Mouse (Mus musculus) myocyte (in vitro differentiated cells): ENCODE results near the gene Pycard. TPM values are rescaled to one million over a fixed set of nuclear protein-coding genes. Genes with fewer than 3 reads are reported as not detected.
"Not testable (repeated sequence)": the region's sequence is repeated elsewhere in the genome, so short reads cannot be mapped to it uniquely, and the experiment has no call there.

ENCODE experiments used
- H3K27me3 ChIP-seq: one replicate; pipeline ENCODE4 v1.6.1; 2011; ENCODE audit not compliant: control insufficient read depth, insufficient read depth, insufficient read length
- H3K36me3 ChIP-seq: one replicate; pipeline ENCODE4 v1.6.1; 2011; ENCODE audit not compliant: control insufficient read depth, insufficient read depth
- H3K4me2 ChIP-seq: one replicate; pipeline ENCODE4 v1.6.1; 2011; ENCODE audit warnings: low read depth, control low read depth
- H3K4me3 ChIP-seq: one replicate; pipeline ENCODE4 v1.5.1; 2011; ENCODE audit warnings: mild to moderate bottlenecking, control low read depth, moderate library complexity
- H3K79me2 ChIP-seq: one replicate; pipeline ENCODE4 v1.6.1; 2011; ENCODE audit not compliant: control insufficient read depth, insufficient read depth
- H3ac ChIP-seq: one replicate; pipeline ENCODE4 v1.6.1; 2011; ENCODE audit not compliant: control insufficient read depth, insufficient read length
- CEBPB ChIP-seq: IDR thresholded peaks from 2 replicates; pipeline ENCODE4 v1.6.1; 2011; ENCODE audit warnings: mild to moderate bottlenecking, moderate library complexity; ENCODE audit not compliant: poor library complexity, insufficient read depth, severe bottlenecking
- E2F4 ChIP-seq: IDR thresholded peaks from one replicate; pipeline ENCODE4 v1.6.1; 2011; ENCODE audit warnings: mild to moderate bottlenecking, control low read depth, moderate library complexity; ENCODE audit not compliant: insufficient read depth
- MAX ChIP-seq: IDR thresholded peaks from one replicate; pipeline ENCODE4 v1.6.1; 2011; ENCODE audit warnings: low read depth, mild to moderate bottlenecking, control low read depth
- MYOD1 ChIP-seq, 3 experiments: IDR thresholded peaks; one replicate each; pipeline ENCODE4 v1.6.1; 2011; ENCODE audit warnings: control low read depth in 2 of 3, low read depth in 2 of 3, mild to moderate bottlenecking in 2 of 3, moderate library complexity in 1 of 3; ENCODE audit not compliant: insufficient read length in 2 of 3, control insufficient read depth in 1 of 3
- MYOG ChIP-seq, 3 experiments: IDR thresholded peaks; one replicate each; pipeline ENCODE4 v1.6.1; 2011; ENCODE audit warnings: control low read depth in 2 of 3, low read depth in 2 of 3, mild to moderate bottlenecking in 2 of 3; ENCODE audit not compliant: insufficient read length in 2 of 3, control insufficient read depth in 1 of 3, insufficient read depth in 1 of 3
- POLR2A ChIP-seq: IDR thresholded peaks from one replicate; pipeline ENCODE4 v1.6.1; 2011; ENCODE audit warnings: low read depth, mild to moderate bottlenecking, control low read depth, moderate library complexity; ENCODE audit not compliant: insufficient read length
- POLR2AphosphoS2 ChIP-seq: IDR thresholded peaks from one replicate; pipeline ENCODE4 v1.6.1; 2011; ENCODE audit warnings: low read depth, control low read depth; ENCODE audit not compliant: insufficient read length
- REST ChIP-seq: IDR thresholded peaks from one replicate; pipeline ENCODE4 v1.6.1; 2011; ENCODE audit warnings: mild to moderate bottlenecking, control low read depth, moderate library complexity; ENCODE audit not compliant: insufficient read depth, insufficient read length
- SRF ChIP-seq: IDR thresholded peaks from one replicate; pipeline ENCODE4 v1.6.1; 2011; ENCODE audit warnings: low read depth; ENCODE audit not compliant: control insufficient read depth, insufficient read length
- TCF12 ChIP-seq: IDR thresholded peaks from one replicate; pipeline ENCODE4 v1.6.1; 2011; ENCODE audit warnings: mild to moderate bottlenecking, control low read depth; ENCODE audit not compliant: poor library complexity, insufficient read depth, severe bottlenecking
- TCF3 ChIP-seq: IDR thresholded peaks from one replicate; pipeline ENCODE4 v1.6.1; 2011; ENCODE audit warnings: low read depth, control low read depth; ENCODE audit not compliant: insufficient read length
- USF1 ChIP-seq: IDR thresholded peaks from one replicate; pipeline ENCODE4 v1.6.1; 2011; ENCODE audit warnings: low read depth, mild to moderate bottlenecking, control low read depth, moderate library complexity
- polyA plus RNA-seq: library from polyadenylated mRNA; unstranded; fragments of >200 nt; fragmentation: generic; extraction: Trizol; gene quantifications from one replicate; pipeline ENCODE4 v1.2.1, GENCODE M21; 2012; ENCODE audit warnings: missing spikeins

The Pycard gene
- polyA plus RNA-seq, 1 experiment, result 3.9 TPM

DNA sequence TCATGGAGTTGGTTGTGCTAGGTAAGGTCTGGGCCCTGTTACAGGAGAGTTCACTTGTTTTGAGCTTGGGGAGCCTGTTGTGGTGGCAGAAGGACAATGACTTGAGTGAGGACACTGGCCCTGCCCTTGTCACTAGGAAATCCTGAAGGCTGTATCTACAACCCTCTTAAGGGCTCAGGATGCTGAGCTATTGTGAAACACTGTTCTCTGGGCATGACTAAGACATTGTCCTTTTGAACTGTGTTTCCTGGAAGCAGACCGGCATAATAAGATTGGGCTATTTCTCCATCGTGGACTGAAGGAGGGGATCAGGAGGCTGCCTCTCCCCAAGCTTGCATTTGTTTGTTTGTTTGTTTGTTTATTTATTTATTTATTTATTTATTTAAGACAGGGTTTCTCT is 25.5 kb upstream of the Pycard start:
- Histone ChIP-seq H3K79me2 (no peaks in the 10 kb centered on the region), H3K36me3 (no peaks in the 10 kb centered on the region), H3ac (no peak overlapping the region), H3K27me3 (no peaks in the 10 kb centered on the region), H3K4me2 (no peak overlapping the region), H3K4me3 (no peak overlapping the region)
- no peak for TF ChIP-seq CEBPB
- TF ChIP-seq TCF3, result no peak
- TF ChIP-seq MYOD1 (IDR thresholded peaks at IDR 0.05; ENCODE audit: control insufficient read depth in 1 of 3, insufficient read length in 2 of 3, low read depth in 2 of 3), result no peak
- TF ChIP-seq POLR2AphosphoS2, result no peak
- TF ChIP-seq TCF12, result no peak
- TF ChIP-seq E2F4, result no peak
- no peak for TF ChIP-seq SRF
- no peak for TF ChIP-seq MAX
- no peak for TF ChIP-seq POLR2A
- no peak for TF ChIP-seq USF1
- no peak for TF ChIP-seq REST
- no peak for TF ChIP-seq MYOG (IDR thresholded peaks at IDR 0.05; ENCODE audit: control insufficient read depth in 1 of 3, insufficient read depth in 1 of 3, insufficient read length in 2 of 3, low read depth in 2 of 3)

DNA sequence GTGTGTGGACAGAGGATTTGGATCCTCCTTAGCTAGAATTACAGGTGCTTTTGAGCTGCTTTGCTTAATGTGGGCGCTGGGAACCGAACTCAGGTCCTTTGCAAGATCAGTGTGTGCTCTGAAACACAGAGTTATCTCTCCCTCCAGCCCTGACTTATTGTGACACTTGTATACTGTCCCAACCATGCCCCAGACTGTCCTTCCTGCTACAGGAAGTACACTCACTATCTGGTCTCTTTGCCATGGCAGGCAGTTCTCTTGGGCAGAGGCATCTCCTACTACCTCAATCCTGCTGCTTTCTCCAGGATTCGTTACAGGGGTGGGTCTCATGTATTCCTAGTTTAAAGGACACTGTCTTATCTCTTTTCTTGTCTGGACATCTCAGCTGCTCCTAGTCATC is 24.6 kb upstream of the Pycard start:
- TF ChIP-seq SRF (no peak), E2F4 (no peak), MAX (no peak), POLR2AphosphoS2 (no peak), CEBPB (no peak), TCF12 (no peak), MYOD1 (IDR thresholded peaks at IDR 0.05; ENCODE audit: control insufficient read depth in 1 of 3, insufficient read length in 2 of 3, low read depth in 2 of 3) (no peak), POLR2A (no peak), USF1 (no peak), TCF3 (no peak), REST (no peak), MYOG (IDR thresholded peaks at IDR 0.05; ENCODE audit: control insufficient read depth in 1 of 3, insufficient read depth in 1 of 3, insufficient read length in 2 of 3, low read depth in 2 of 3) (no peak)
- H3K79me2 ChIP-seq, result no peaks in the 10 kb centered on the region
- H3K36me3 ChIP-seq, result no peaks in the 10 kb centered on the region
- H3K4me2 ChIP-seq, result no peak overlapping the region
- H3ac ChIP-seq, result no peak overlapping the region
- H3K4me3 ChIP-seq, result no peak overlapping the region
- H3K27me3 ChIP-seq, result no peaks in the 10 kb centered on the region

DNA sequence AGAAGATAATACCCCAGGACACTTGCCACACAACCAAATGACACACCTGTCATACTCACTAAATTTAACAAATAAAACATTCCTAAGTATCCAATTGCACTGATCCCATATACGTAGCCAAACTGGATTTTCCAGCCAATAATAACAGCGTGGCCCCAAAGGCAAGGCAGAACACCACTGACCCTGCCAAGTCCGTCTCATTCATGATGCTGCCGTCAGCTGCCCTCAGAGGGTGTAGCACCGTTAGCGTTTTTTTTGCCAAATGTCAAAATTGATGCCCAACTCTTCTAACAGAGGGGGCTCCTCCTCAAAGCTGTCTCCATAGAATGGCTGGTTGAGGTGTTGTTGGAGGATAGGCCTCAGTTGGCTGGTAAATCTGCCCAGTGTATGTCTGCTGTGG is 23.0 kb upstream of the Pycard start:
- Histone ChIP-seq H3K79me2 (no peaks in the 10 kb centered on the region), H3K36me3 (no peaks in the 10 kb centered on the region)

DNA sequence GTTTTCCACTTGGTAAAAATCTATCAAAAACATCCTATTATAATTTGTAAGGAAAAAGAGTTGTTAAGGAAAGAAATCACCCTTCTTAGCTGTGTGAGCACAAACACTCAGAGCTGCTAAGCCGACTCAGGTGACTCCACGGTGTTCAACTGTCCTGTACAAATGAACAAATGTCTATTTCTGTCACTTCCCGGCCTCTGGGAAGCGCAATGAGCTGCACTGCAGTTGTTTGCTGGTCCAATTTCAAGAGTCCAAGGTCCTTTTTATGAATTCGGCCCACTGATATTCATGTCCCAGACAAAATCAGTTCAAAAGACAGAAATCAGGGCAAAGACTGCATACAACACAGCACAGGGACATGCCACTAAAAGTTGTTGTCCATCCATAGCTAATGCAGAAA is 22.5 kb upstream of the Pycard start:
- H3K27me3 ChIP-seq, H3K4me2 ChIP-seq, H3K79me2 ChIP-seq, H3ac ChIP-seq, H3K4me3 ChIP-seq, H3K36me3 ChIP-seq: not testable (repeated sequence)

More for the DNA sequence above, 23.0 kb upstream of the Pycard start:
- peak in 1 of 3 experiments; percentile 41 for TF ChIP-seq MYOD1 (IDR thresholded peaks at IDR 0.05; ENCODE audit: control insufficient read depth in 1 of 3, insufficient read length in 2 of 3, low read depth in 2 of 3)
- TF ChIP-seq POLR2AphosphoS2, result peak; percentile 83
- no peak for TF ChIP-seq SRF
- peak in 2 of 3 experiments; percentile 55 to 64 for TF ChIP-seq MYOG (IDR thresholded peaks at IDR 0.05; ENCODE audit: control insufficient read depth in 1 of 3, insufficient read depth in 1 of 3, insufficient read length in 2 of 3, low read depth in 2 of 3)
- Histone ChIP-seq H3K27me3 (no peaks in the 10 kb centered on the region), H3ac (no peak overlapping the region), H3K4me2 (no peak overlapping the region), H3K4me3 (no peak overlapping the region)

DNA sequence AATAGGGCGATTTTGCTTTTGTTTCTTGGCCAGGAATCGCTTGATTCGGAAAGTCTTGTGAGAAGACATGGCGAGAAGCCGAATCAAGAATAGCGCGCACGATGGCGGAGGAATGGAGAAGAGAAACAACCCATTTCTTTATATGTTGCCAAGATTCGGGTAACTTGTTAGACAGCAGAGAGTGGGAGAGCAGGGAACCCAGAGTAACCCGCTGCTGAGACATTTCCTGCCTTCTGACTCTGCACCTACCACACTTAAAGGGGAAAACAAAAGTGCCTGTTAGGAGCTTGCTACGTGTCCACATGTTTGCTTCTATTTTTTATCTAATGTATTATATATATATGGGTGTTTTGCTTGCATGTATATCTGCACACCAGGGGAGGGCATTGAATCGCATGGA is 19.4 kb upstream of the Pycard start:
- H3K79me2 ChIP-seq, result no peaks in the 10 kb centered on the region
- no peak for TF ChIP-seq TCF12
- no peak for TF ChIP-seq E2F4
- no peak for TF ChIP-seq USF1
- TF ChIP-seq REST, result no peak
- no peak for TF ChIP-seq MYOG (IDR thresholded peaks at IDR 0.05; ENCODE audit: control insufficient read depth in 1 of 3, insufficient read depth in 1 of 3, insufficient read length in 2 of 3, low read depth in 2 of 3)
- TF ChIP-seq SRF, result no peak
- no peak for TF ChIP-seq CEBPB
- TF ChIP-seq TCF3, result no peak
- TF ChIP-seq MAX, result no peak
- no peak for TF ChIP-seq POLR2AphosphoS2
- no peak for TF ChIP-seq MYOD1 (IDR thresholded peaks at IDR 0.05; ENCODE audit: control insufficient read depth in 1 of 3, insufficient read length in 2 of 3, low read depth in 2 of 3)
- TF ChIP-seq POLR2A, result no peak
- no peak overlapping the region for H3K4me2 ChIP-seq
- H3K36me3 ChIP-seq, result peaks cover 13% of the 10 kb centered on the region
- no peak overlapping the region for H3ac ChIP-seq
- H3K4me3 ChIP-seq, result no peak overlapping the region
- H3K27me3 ChIP-seq, result no peaks in the 10 kb centered on the region
